Mouse (Mus musculus) midbrain, embryonic 13.5 days (tissue): ENCODE data around the gene Srebf2. TPM values are rescaled to one million over a fixed set of nuclear protein-coding genes. Genes with fewer than 3 reads are reported as not detected.

Experiments used
- ATAC-seq: fragments of 200-750 bp; cut with Nextera tagmentation; 2 replicates; pipeline ENCODE4 v1.8.0; 2017; ENCODE audit warnings: mild to moderate bottlenecking, moderate TSS enrichment, moderate library complexity
- H3K27ac ChIP-seq: fragments of 300-500 bp; sonication (generic); 2 replicates; pipeline ENCODE4 v1.5.1; 2015; ENCODE audit warnings: inconsistent platforms, mild to moderate bottlenecking, moderate library complexity
- H3K27me3 ChIP-seq: fragments of 300-500 bp; sonication (generic); 2 replicates; pipeline ENCODE4 v1.6.1; 2015; ENCODE audit warnings: mild to moderate bottlenecking, inconsistent platforms
- H3K36me3 ChIP-seq: fragments of 300-500 bp; sonication (generic); 2 replicates; pipeline ENCODE4 v1.6.1; 2015; ENCODE audit warnings: mild to moderate bottlenecking, inconsistent platforms
- H3K4me1 ChIP-seq: fragments of 300-500 bp; sonication (generic); replicated peaks from 2 replicates; pipeline ENCODE4 v1.6.1; 2015; ENCODE audit warnings: inconsistent platforms
- H3K4me2 ChIP-seq: fragments of 300-500 bp; sonication (generic); replicated peaks from 2 replicates; pipeline ENCODE4 v1.6.1; 2015; ENCODE audit warnings: moderate library complexity, mild to moderate bottlenecking, inconsistent platforms
- H3K4me3 ChIP-seq: fragments of 300-500 bp; sonication (generic); replicated peaks from 2 replicates; pipeline ENCODE4 v1.5.1; 2015; ENCODE audit warnings: mild to moderate bottlenecking, inconsistent platforms
- H3K9ac ChIP-seq: fragments of 300-500 bp; sonication (generic); replicated peaks from 2 replicates; pipeline ENCODE4 v1.6.1; 2015; ENCODE audit warnings: mild to moderate bottlenecking, inconsistent platforms
- H3K9me3 ChIP-seq: fragments of 300-500 bp; sonication (generic); 2 replicates; pipeline ENCODE4 v1.6.1; 2016; ENCODE audit warnings: mild to moderate bottlenecking, inconsistent platforms
- WGBS: fragments of 180-500 bp; shearing (Covaris S2); methylation state at CpG from one replicate; pipeline ENCODE4 v1.1.7; 2015; 5-methylcytosine and 5-hydroxymethylcytosine counted together
- polyA plus RNA-seq: library from polyadenylated mRNA; unstranded; fragments of >200 nt; fragmentation: Nextera tagmentation; extraction: Ambion mirVana; gene quantifications from 2 replicates; pipeline ENCODE4 v1.2.1, GENCODE M21; 2015

Srebf2 gene
- polyA plus RNA-seq, 1 experiment from 2014 or later, result 225 TPM

- no peak overlapping the region for H3K4me2 ChIP-seq
- no peak overlapping the region for H3K4me3 ChIP-seq
- 90% methylated on average over 14 of the region's 14 CpGs for WGBS
- no peak overlapping the region for H3K27ac ChIP-seq
- peaks cover 9% of the 10 kb centered on the region; the same call in 1 of the 2 replicates for H3K9me3 ChIP-seq
- H3K27me3 ChIP-seq, result no peaks in the 10 kb centered on the region
- H3K36me3 ChIP-seq, result peaks cover 99% of the 10 kb centered on the region
- H3K4me1 ChIP-seq, result no peaks in the 10 kb centered on the region
- no peak overlapping the region for H3K9ac ChIP-seq
- ATAC-seq, result no peak
Measured at GRCm38 (mm10) chr15:82185062-82185783, 38.2 kb downstream of the Srebf2 start.

- WGBS, result 85% methylated on average over 14 of the region's 14 CpGs
- no peak overlapping the region for H3K9ac ChIP-seq
- no peak overlapping the region for H3K27ac ChIP-seq
Measured at GRCm38 (mm10) chr15:82186131-82186530, 39.1 kb downstream of the Srebf2 start.

DNA sequence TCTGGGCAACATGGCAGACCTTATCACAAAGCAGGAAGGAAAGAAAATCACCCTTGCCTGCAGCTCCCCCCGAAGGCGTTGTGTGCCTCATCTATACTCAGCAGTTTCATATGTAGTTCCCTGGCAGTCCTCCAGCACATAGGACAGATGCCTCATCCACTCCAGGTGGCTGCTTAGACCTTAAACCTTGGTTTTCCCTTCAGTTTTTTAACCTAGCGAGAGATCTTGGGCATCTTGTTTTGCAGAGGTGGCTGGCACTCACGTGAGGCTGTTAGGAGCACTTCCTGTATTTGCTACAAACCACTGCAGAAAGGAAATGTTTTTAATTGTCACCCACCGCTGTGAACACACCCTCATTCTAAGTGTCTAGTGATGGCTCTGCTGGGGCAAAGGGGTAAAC lies 40.0 kb downstream of the Srebf2 start:
- no peak overlapping the region for H3K4me3 ChIP-seq
- H3K27me3 ChIP-seq, result no peaks in the 10 kb centered on the region
- peaks cover 6% of the 10 kb centered on the region; the same call in 1 of the 2 replicates for H3K9me3 ChIP-seq
- H3K36me3 ChIP-seq, result peaks cover 96% of the 10 kb centered on the region
- no peak overlapping the region for H3K4me2 ChIP-seq
- ATAC-seq, result no peak
- WGBS, result 94% methylated on average over 5 of the region's 5 CpGs
- H3K27ac ChIP-seq, result no peak overlapping the region
- H3K4me1 ChIP-seq, result no peaks in the 10 kb centered on the region
- no peak overlapping the region for H3K9ac ChIP-seq

More at GRCm38 (mm10) chr15:82186131-82186530, 39.1 kb downstream of the Srebf2 start:
- no peaks in the 10 kb centered on the region for H3K4me1 ChIP-seq
- no peak overlapping the region for H3K4me2 ChIP-seq
- H3K4me3 ChIP-seq, result no peak overlapping the region
- peaks cover 9% of the 10 kb centered on the region; the same call in 1 of the 2 replicates for H3K9me3 ChIP-seq
- peaks cover 97% of the 10 kb centered on the region for H3K36me3 ChIP-seq
- no peak for ATAC-seq
- no peaks in the 10 kb centered on the region for H3K27me3 ChIP-seq

DNA sequence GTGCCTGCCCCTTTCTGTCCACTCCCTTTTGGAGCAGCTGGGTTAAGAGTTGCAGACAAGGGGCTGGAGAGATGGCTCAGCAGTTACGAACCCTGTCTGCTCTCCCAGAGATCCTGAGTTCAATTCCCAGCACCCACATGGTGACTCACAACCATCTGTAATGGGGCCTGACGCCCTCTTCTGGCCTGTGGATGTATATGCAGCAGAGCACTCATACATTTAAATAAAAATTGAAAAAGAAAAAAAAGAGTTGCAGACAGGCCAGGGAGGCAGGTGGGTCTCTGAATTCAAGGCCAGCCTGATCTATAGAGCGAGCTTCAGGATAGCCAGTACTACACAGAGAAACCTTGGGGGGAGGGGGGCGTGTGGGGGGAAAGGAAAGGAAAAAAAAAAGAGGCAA lies 40.4 kb downstream of the Srebf2 start:
- Histone ChIP-seq H3K27ac (no peak overlapping the region), H3K9ac (no peak overlapping the region), H3K4me2 (no peak overlapping the region), H3K27me3 (no peaks in the 10 kb centered on the region), H3K36me3 (peaks cover 96% of the 10 kb centered on the region), H3K4me3 (no peak overlapping the region), H3K4me1 (no peaks in the 10 kb centered on the region), H3K9me3 (peaks cover 2% of the 10 kb centered on the region; the same call in 1 of the 2 replicates)
- WGBS, result 92% methylated on average over 4 of the region's 4 CpGs
- no peak for ATAC-seq

- Histone ChIP-seq H3K4me3 (no peak overlapping the region), H3K36me3 (peaks cover 96% of the 10 kb centered on the region), H3K9me3 (no peaks in the 10 kb centered on the region), H3K27ac (no peak overlapping the region), H3K9ac (no peak overlapping the region), H3K27me3 (no peaks in the 10 kb centered on the region), H3K4me2 (no peak overlapping the region), H3K4me1 (no peaks in the 10 kb centered on the region)
- WGBS, result 91% methylated on average over 1 of the region's 1 CpGs
- ATAC-seq, result no peak
Measured at GRCm38 (mm10) chr15:82187924-82188323, 40.9 kb downstream of the Srebf2 start.

DNA sequence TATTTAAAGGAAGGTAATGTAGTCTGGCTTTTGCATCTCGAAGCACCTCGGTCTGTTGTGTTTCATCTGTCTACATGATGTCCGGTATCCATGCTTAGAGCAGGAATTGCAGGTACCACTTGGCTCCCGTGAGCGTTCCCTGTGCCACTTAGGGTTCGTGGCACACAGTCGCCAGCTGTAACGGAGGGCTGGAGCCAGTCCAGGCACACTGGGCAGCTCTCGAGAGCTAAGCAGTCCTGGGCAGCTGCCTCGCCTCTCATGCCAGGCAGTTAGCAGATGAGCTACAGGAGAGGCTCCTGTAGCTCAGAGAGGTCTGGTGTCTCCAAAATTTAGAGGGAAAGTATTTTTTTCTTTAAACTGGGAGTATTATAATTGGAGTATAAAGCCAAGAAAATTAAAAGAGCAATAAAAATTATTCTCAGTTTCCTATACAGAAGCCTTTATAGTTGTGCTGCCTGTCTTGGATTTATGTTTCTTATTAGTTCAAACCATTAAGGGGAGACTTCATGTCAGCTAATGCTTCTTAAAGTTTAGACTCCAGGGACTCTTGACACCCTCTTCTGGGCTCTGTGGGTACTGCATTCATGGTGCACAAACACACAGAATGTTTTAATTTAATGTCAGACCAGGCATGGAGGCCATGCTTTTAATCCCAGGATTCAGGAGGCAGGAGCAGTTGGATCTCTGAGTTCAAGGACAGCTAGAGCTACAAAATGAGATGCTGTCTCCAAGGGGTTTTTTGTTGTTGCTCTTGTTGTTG lies 41.7 kb downstream of the Srebf2 start:
- no peak overlapping the region for H3K9ac ChIP-seq
- no peaks in the 10 kb centered on the region for H3K27me3 ChIP-seq
- 96% methylated on average over 10 of the region's 10 CpGs for WGBS
- H3K4me1 ChIP-seq, result no peaks in the 10 kb centered on the region
- H3K4me2 ChIP-seq, result no peak overlapping the region
- H3K9me3 ChIP-seq, result no peaks in the 10 kb centered on the region
- H3K27ac ChIP-seq, result no peak overlapping the region
- H3K36me3 ChIP-seq, result peaks cover 96% of the 10 kb centered on the region
- ATAC-seq, result no peak
- no peak overlapping the region for H3K4me3 ChIP-seq

- Histone ChIP-seq H3K4me1 (no peaks in the 10 kb centered on the region), H3K36me3 (peaks cover 96% of the 10 kb centered on the region), H3K27me3 (no peaks in the 10 kb centered on the region), H3K27ac (0 out of 2 replicates have a peak overlapping the region, but pooled peaks have one; percentile 6), H3K4me3 (no peak overlapping the region), H3K9ac (no peak overlapping the region), H3K9me3 (no peaks in the 10 kb centered on the region), H3K4me2 (no peak overlapping the region)
- ATAC-seq, result no peak
- WGBS, result 81% methylated on average over 8 of the region's 8 CpGs
Measured at GRCm38 (mm10) chr15:82192617-82193016, 45.6 kb downstream of the Srebf2 start.

DNA sequence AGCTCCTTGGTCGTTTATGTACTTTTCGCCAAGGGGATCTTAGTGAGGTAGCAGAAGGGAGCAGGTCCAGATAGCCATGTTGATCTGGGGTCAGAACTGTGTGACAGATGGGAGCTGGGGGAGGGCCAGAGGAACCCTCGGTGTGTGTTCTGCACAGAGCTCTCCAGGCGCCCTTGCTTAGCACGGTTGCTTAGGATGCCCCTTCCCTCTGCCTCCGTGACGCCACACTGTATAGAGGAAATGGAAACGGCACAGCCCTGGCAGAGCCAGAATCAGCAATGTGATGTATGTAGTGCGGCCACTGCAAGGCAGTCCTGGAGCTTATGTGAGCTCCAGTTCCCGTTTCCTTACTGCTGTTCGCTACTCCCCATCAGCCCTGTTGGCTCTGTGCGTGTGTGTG lies 49.3 kb downstream of the Srebf2 start:
- H3K36me3 ChIP-seq, result peaks cover 97% of the 10 kb centered on the region
- no peaks in the 10 kb centered on the region for H3K4me1 ChIP-seq
- no peaks in the 10 kb centered on the region for H3K9me3 ChIP-seq
- no peak overlapping the region for H3K9ac ChIP-seq
- H3K4me3 ChIP-seq, result no peak overlapping the region
- no peaks in the 10 kb centered on the region for H3K27me3 ChIP-seq
- no peak for ATAC-seq
- no peak overlapping the region for H3K27ac ChIP-seq
- 91% methylated on average over 12 of the region's 12 CpGs for WGBS
- no peak overlapping the region for H3K4me2 ChIP-seq

DNA sequence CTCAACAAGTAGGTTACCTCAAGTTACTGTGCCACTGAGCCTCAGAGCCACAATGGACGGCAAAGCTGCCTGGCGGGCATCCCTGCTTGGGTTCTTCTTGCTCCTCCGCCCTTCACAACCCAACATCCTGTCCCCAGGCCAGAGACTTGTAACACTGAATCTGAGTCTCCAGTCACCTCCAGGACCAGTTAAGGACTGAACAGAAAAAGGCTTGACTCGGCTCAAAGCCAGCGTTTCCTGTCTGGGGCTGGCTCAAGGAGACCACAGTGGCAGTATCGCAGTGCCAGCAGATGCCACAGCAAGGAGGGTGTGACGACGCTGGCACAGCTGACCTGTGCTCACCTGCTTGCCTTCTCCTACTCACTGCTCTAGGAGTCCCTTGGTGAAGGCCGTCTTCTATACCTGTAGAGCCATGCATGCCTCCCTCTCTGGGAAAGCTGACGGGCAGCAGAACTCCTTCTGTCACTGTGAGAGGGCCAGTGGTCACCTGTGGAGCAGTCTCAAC lies 50.3 kb downstream of the Srebf2 start:
- no peak overlapping the region for H3K27ac ChIP-seq
- H3K4me1 ChIP-seq, result no peaks in the 10 kb centered on the region
- H3K36me3 ChIP-seq, result peaks cover 97% of the 10 kb centered on the region
- no peak overlapping the region for H3K4me3 ChIP-seq
- no peak overlapping the region for H3K9ac ChIP-seq
- ATAC-seq, result no peak
- 93% methylated on average over 10 of the region's 10 CpGs for WGBS
- no peaks in the 10 kb centered on the region for H3K27me3 ChIP-seq
- H3K9me3 ChIP-seq, result no peaks in the 10 kb centered on the region
- H3K4me2 ChIP-seq, result no peak overlapping the region

DNA sequence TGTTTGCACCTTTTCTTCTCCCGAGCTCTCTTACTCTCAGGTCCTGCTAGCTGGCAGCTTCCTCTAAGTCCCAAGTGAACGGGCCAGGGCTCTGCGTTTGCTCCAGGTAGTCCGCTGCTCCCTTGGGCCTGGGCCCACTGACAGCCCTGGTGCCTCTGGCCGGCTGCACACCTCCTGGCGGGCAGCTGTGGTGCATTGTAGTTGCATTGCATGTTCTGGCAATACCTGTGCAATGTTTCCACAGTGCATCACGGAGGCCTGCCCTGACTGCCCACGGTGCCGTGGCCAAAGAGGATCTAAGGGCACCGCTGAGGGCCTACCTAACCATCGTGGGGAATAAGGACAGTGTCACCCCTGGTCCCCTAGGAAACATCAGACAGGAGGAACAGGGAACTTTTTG lies 51.0 kb downstream of the Srebf2 start:
- H3K4me1 ChIP-seq, result no peaks in the 10 kb centered on the region
- H3K9me3 ChIP-seq, result no peaks in the 10 kb centered on the region
- no peaks in the 10 kb centered on the region for H3K27me3 ChIP-seq
- no peak overlapping the region for H3K4me3 ChIP-seq
- H3K36me3 ChIP-seq, result peaks cover 97% of the 10 kb centered on the region
- no peak overlapping the region for H3K27ac ChIP-seq
- H3K9ac ChIP-seq, result no peak overlapping the region
- 93% methylated on average over 11 of the region's 11 CpGs for WGBS
- no peak for ATAC-seq
- no peak overlapping the region for H3K4me2 ChIP-seq

- 81% methylated on average over 7 of the region's 7 CpGs for WGBS
- no peak for ATAC-seq
Measured at GRCm38 (mm10) chr15:82198342-82198741, 51.4 kb downstream of the Srebf2 start.

DNA sequence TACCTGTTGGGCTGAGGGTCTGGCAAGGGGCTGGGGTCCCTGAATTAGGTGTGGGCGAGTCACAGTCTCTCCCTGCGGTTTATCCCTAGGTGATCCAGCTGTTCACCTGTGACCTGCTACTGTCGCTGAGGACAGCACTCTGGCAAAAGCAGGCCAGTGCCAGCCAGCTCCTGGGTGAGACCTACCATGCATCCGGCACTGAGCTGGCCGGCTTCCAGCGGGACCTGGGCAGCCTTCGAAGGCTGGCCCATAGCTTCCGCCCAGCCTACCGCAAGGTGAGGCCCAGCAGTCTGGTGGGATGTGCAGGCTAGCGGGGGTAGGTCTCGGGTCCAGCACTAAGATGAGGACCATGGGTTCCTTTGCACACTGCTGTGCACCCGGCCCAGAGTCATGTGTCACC lies 52.6 kb downstream of the Srebf2 start:
- H3K9me3 ChIP-seq, result no peaks in the 10 kb centered on the region
- H3K27me3 ChIP-seq, result no peaks in the 10 kb centered on the region
- no peak for ATAC-seq
- peaks cover 98% of the 10 kb centered on the region for H3K36me3 ChIP-seq
- WGBS, result 88% methylated on average over 12 of the region's 12 CpGs
- H3K4me2 ChIP-seq, result no peak overlapping the region
- H3K4me1 ChIP-seq, result peaks cover 12% of the 10 kb centered on the region; the same call in 1 of the 2 replicates
- no peak overlapping the region for H3K27ac ChIP-seq
- H3K4me3 ChIP-seq, result no peak overlapping the region
- H3K9ac ChIP-seq, result no peak overlapping the region

More at GRCm38 (mm10) chr15:82198342-82198741, 51.4 kb downstream of the Srebf2 start:
- Histone ChIP-seq H3K4me3 (no peak overlapping the region), H3K4me1 (no peaks in the 10 kb centered on the region), H3K4me2 (no peak overlapping the region), H3K27me3 (no peaks in the 10 kb centered on the region), H3K36me3 (peaks cover 97% of the 10 kb centered on the region), H3K9ac (no peak overlapping the region), H3K27ac (no peak overlapping the region), H3K9me3 (no peaks in the 10 kb centered on the region)
